Mouse (Mus musculus): ENCODE results near the gene Cacna1i. TPM values are rescaled to one million over a fixed set of nuclear protein-coding genes. Genes with fewer than 3 reads are reported as not detected.

The Cacna1i gene
- total and polyA plus RNA-seq, 2 experiments from 2014 or later = 0.58 to 11.1 TPM

DNA sequence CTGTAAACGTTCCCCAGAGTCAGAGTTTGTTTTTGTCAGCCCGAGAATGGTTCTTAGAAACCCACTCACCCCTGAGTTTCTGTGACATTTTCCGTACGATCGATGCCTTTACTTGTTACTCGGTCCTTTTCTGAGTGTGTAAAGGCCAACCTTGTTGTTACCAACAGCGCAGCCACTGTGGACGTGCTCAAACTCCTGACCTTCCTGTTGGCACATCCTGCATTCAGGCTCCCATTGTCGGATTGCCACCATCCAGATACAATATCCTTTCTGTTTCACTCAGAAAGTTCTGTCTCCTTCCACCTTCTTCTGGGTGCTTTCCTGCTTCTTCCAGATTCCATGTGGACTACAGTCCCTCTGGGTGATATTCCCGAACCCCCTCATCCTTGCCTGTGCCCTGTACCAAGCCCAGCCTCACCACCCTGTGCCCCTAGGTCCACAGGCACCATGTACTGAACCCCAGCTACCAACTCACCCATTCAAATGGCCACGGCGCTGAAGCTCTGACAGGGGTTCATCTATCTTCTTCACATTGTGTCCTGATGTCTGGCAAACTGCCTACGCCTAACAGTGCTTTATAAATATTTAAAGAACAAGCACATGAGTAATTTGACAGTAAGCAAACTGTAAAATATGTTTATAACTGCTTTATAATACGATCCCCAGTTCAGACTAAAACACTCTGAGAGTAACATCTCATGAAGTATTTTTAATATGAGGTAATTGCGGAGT, 159.1 kb downstream of the Cacna1i start:
- H3K9me3 ChIP-seq (ENCODE audit: low read length) = no peaks in the 10 kb centered on the region
- H3K9ac ChIP-seq = no peak overlapping the region
- DNase-seq = no peak
- H3K27ac ChIP-seq (ENCODE audit: low read depth, low read length) = no peak overlapping the region
- no peak overlapping the region for H3K4me2 ChIP-seq (ENCODE audit: low read depth)
- H3K36me3 ChIP-seq (ENCODE audit: insufficient read depth) = no peaks in the 10 kb centered on the region
- 82% methylated on average over 15 of the region's 15 CpGs for WGBS
- no peaks in the 10 kb centered on the region for H3K27me3 ChIP-seq (ENCODE audit: insufficient read depth, low read length)
- TF ChIP-seq CTCF (IDR thresholded peaks at IDR 0.05; ENCODE audit: low read depth) = no peak
- no peak for ATAC-seq
- no peak overlapping the region for H3K4me3 ChIP-seq (ENCODE audit: low read depth, low read length)
- no peaks in the 10 kb centered on the region for H3K4me1 ChIP-seq (ENCODE audit: insufficient read depth)

Other genes starting within 250 kb of the Cacna1i start
- gene Syngr1, start 195.9 kb upstream of the Cacna1i start, total RNA-seq (2014; rRNA removed) = 113 and 127 TPM in 2 replicates
- gene Syngr1, start 195.9 kb upstream of the Cacna1i start, polyA plus RNA-seq (2015; fragmentation: Nextera tagmentation; extraction: Ambion mirVana) = 58.6 and 69.0 TPM in 2 replicates
- 804 and 1,069 TPM in 2 replicates for gene Rpl3, start 195.4 kb upstream of the Cacna1i start, total RNA-seq (2014; rRNA removed)
- gene Rpl3, start 195.4 kb upstream of the Cacna1i start, polyA plus RNA-seq (2015; fragmentation: Nextera tagmentation; extraction: Ambion mirVana) = 578 and 651 TPM in 2 replicates
- gene Tab1, start 154.1 kb upstream of the Cacna1i start, total RNA-seq (2014; rRNA removed) = 48.8 and 52.1 TPM in 2 replicates
- gene Tab1, start 154.1 kb upstream of the Cacna1i start, polyA plus RNA-seq (2015; fragmentation: Nextera tagmentation; extraction: Ambion mirVana) = 21.6 and 25.7 TPM in 2 replicates
- gene Mgat3, start 113.5 kb upstream of the Cacna1i start, total RNA-seq (2014; rRNA removed) = 62.8 and 65.6 TPM in 2 replicates
- 7.5 and 9.9 TPM in 2 replicates for gene Mgat3, start 113.5 kb upstream of the Cacna1i start, polyA plus RNA-seq (2015; fragmentation: Nextera tagmentation; extraction: Ambion mirVana)
- 28.1 and 37.0 TPM in 2 replicates for gene Mief1, start 53.2 kb upstream of the Cacna1i start, total RNA-seq (2014; rRNA removed)
- gene Mief1, start 53.2 kb upstream of the Cacna1i start, polyA plus RNA-seq (2015; fragmentation: Nextera tagmentation; extraction: Ambion mirVana) = 13.5 and 20.0 TPM in 2 replicates
- not detected in 2 replicates for gene AC140267.1, start 51.4 kb upstream of the Cacna1i start, total RNA-seq (2014; rRNA removed)
- not detected in 2 replicates for gene AC140267.1, start 51.4 kb upstream of the Cacna1i start, polyA plus RNA-seq (2015; fragmentation: Nextera tagmentation; extraction: Ambion mirVana)
- gene Atf4, start 32.1 kb upstream of the Cacna1i start, total RNA-seq (2014; rRNA removed) = 163 and 164 TPM in 2 replicates
- 103 and 109 TPM in 2 replicates for gene Atf4, start 32.1 kb upstream of the Cacna1i start, polyA plus RNA-seq (2015; fragmentation: Nextera tagmentation; extraction: Ambion mirVana)
- gene Rps19bp1, start 22.9 kb upstream of the Cacna1i start, total RNA-seq (2014; rRNA removed) = 38.7 and 56.6 TPM in 2 replicates
- gene Rps19bp1, start 22.9 kb upstream of the Cacna1i start, polyA plus RNA-seq (2015; fragmentation: Nextera tagmentation; extraction: Ambion mirVana) = 84.7 and 98.9 TPM in 2 replicates

Measured in forebrain, postnatal 0 days (tissue).